Mouse (Mus musculus): Measurements from ENCODE around the gene Pitx2.

- no peak for TF ChIP-seq GATA1 (IDR thresholded peaks at IDR 0.05; ENCODE audit: borderline replicate concordance, low read length)
- TF ChIP-seq FLI1 (IDR thresholded peaks at IDR 0.05; ENCODE audit: low read length): no peak
These were observed 38.2 kb upstream of the Pitx2 start for GRCm38 (mm10) chr3:129161333-129162035.

All from megakaryocyte, embryonic 14.5 days (primary cell).